Mouse (Mus musculus): ENCODE data around the gene Coro1c. TPM values are rescaled to one million over a fixed set of nuclear protein-coding genes. Genes with fewer than 3 reads are reported as not detected.
A peak's percentile ranks its signal among the peaks of the same experiment; 100 is the strongest.

The Coro1c gene
- total RNA-seq, 2 experiments from 2014 or later, result 47.9 to 60.1 TPM

DNA sequence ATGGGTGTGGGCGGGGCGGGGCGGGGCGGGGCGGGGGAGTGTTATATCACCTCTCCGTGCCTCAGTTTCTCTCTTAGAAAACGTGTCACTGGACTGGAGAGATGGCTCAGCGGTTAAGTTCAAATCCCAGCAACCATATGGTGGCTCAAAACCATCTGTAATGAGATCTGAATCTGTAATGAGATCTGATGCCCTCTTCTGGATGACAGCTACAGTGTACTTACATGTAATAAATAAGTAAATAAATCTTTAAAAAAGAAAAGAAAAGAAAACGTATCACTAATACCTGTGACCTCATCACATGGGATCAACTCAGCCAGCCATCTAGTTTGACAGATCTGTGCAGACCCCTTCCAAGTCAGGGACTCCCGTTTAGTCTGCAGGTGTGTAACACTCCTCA, 21.0 kb upstream of the Coro1c start:
- DNase-seq, result no peak

DNA sequence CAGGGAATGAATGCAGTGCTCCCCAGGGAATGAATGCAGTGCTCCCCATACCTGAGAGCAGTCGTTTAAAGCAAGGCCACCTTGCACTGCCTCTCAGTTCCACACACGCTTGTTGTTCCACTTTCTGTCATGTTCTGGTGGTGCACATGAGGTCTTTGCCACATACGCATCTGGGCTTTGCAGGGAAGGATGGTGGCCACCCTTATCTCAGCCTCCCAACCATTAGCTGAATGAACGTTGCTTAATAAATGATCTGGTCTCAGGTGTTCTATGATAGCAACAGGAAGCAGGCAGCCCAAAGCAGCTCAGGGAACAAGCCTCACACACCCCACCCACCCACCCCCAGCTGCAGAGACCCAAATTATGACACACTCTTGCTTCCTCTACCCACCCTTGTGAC, 16.1 kb upstream of the Coro1c start:
- no peak for DNase-seq

DNA sequence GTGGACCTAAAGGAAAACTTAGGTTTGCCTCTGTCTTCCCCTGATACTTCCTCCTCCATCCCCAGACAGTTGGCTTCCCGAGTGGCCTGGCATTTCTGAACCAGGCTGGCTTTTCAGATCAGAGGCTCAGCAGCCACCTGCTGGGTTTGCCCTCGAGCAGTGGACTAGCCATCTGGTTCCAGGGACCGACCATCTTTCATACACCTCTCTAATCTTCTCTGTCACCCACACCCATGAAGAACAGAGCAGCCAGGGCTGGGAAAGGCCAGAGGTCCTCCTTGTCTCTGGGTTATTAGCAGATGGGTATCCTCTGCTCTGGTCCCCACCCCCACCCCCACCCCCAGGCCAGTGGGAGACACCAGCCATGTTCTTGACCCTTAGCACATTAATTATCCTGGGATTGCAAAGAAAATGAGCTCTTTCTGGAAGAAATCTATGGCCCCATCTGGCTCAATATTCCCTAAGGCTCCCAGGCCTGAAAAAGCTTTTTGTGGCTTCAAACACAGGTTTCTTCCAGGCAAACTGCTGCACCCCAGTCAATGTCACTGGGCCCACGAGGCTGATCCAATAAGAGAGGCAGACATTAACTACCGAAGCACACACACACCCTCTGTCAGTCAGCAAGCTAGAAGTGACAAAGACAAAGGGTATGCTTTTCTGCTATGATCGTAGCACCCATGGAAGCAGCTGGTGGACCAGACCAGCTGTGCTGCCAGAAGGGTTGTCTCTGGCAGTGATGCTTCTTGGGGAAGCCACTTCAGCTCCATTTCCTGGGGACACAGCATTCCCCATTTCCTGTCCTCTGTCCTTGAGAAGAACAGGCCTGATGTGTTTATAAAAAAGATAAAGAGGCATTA, 13.0 kb upstream of the Coro1c start:
- no peak for DNase-seq

DNA sequence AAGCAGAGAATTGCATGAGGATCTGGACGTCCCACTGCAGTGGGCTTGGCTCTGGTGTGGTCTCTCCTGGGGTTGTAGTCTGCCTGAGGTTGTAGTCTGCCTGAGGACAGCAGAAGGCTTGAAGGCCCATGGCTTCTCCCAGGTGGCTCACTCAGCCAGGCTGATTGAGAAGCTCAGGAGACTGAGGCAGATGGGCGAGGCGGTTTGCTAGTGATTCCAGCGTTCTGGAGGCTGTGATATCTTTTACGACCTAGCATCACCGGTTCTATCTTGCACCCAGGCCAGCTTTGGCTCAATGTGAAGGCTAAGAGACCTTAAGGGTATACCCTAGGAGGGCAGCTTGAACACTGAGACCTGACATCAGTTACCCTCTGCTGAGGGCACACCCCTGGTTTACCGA, 10.5 kb upstream of the Coro1c start:
- no peak for DNase-seq

DNA sequence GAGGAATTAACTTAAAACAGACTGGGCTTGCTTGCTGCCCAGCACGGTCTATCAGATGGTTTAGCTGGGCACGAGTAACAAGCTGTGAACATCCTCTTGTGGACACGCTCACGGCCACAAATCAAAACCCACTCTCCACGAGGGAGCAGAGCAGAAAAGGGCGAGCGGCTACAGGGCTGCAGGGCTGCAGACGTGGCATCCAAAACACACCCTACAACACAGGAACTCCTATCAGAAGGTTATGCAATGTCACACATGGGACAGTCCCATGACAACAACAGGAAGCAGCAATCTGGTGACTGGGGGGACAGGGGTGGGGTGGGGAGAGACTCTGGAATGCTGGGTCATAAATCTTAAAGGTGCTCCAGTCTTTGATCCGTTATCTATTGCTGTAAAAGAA, 10.1 kb upstream of the Coro1c start:
- DNase-seq, result peak in 1 of 2 experiments; percentile 42

DNA sequence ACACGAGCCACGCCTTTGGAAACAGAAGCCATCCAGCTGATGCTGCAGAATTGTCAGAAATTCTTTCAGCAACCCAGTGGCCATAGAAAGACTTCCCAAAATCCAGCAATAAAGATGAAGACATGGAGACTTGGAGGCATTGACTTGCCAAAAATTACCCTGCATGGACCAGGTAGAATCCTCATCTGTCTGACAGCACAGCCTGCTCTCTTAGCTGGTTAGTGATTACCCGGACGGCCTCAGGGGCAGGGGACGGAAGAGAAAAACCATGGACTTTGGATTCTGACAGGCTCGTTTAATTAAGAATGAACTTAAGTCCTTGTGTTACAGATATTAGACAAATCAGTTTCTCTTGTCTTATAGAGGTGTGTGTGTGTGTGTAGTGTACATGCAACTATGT, 2.1 kb upstream of the Coro1c start:
- DNase-seq, result no peak

DNA sequence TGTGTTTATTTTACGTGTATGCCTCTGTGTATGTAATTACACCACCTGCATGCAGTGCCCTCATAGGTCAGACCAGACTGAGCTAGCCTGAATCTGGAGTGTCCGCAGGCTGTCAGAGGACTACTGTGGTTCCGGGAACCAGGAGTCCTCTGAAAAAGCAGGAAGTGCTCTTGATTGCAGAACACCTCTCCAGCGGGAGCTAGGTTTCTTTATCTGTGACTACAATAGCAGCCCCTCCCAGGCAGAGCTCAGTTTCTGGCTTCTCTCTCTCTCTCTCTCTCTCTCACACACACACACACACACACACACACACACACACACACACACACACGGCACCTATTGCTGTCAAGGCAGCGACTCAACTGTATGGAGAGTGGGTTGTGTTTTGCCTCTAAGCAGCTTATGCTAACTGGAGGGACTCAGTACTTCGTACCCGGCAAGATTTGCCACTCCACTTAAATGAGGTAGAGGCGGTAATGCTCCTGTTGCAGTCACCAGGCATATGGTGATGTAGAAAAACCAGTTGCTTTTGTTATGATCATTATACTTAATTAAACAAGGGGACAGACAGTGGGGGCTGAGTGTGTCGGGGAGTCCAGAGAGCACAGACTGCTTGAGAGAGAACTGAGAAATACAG, 1.6 kb upstream of the Coro1c start:
- DNase-seq, result no peak

DNA sequence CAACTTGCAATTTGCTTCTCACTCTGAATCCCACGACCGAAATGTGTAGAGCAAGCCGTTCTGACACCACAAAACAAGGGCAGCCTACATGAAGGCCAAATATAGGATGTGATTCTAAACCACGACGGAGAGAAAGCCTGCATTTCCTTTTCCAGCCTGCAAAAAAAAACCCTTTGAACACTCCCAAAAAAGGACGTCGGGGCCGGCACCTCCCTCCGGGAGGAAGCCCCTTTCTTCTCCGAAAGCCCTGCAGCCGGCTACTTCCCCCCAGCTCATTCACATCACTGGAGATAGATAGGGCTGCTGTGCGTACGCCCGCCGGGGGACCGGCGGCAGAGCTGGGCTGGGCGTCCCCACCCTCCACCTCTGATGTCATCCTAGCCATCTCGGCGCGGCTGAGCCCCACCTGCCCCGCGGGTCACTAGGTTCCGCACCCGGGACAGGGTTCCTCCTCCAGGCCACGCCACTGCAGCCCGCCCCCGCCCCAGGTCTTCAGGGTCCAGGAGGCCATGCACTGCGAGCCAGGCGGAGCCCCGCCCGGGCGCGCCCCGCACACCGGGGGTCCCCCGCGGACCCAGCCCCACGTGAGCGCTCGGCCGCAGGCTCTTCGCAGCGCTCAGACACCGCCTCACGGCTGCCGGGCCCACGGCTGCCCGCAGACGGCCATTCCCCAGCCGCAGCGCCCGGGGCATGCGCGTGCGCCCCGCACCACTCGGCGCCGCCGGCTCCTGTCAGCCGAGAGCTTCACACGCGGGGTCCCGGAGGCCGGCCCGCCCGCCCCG, 581 bp downstream of the Coro1c start:
- peak; percentile 68 to 79 for DNase-seq

DNA sequence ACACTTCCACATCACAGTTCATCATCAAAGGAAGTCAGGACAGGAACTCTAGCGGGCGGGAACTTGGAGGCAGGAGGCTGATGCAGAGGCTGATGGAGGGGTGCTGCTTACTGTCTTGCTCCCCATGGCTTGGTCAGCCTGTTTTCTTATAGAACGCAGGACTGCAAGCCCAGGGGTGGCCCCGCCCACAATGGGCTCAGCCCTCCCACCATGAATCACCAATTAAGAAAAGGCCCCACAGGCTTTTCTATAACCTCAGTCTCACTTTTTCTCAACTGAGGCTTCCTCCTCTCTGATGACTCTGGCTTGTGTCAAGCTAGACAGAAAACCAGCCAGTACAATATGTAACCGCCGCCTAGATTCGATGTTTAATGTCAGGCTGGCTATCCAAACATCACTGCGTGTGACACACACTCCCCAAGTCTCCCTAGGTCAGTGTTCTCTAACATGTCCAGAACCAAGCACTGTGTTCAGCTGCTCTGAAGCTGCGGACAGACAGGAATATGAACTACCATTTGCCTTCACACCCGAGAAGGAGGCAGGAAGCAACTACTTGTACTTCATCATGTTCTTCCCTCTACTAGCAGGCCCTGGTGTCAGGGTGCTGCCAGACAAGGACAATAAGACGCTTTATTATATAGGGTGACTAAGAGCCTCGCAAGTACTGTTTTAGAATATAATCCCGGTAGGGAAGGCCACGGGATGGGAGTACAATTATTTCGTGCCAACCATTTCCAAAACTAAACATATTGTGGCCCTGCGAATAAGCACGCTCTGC, 1.4 kb downstream of the Coro1c start:
- DNase-seq, result peak; percentile 63 to 84

DNA sequence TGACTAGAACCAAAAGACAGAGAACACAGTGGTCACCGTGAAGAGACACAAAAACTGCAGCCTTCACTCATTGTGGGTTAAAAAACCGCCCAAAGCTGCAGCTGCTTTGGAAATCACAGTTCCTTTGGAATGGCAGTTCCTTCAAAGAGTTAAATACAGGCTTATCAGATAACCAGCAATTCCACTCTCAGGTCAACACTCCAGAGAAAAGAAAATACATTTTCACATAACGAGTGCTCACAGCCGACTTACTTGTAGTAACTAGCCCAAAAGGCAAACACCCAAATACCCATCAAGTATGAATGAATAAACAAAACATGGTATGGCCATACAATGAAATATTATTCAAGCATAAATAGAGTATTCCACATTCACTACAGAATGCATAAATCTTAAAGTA, 3.6 kb downstream of the Coro1c start:
- no peak for DNase-seq

DNA sequence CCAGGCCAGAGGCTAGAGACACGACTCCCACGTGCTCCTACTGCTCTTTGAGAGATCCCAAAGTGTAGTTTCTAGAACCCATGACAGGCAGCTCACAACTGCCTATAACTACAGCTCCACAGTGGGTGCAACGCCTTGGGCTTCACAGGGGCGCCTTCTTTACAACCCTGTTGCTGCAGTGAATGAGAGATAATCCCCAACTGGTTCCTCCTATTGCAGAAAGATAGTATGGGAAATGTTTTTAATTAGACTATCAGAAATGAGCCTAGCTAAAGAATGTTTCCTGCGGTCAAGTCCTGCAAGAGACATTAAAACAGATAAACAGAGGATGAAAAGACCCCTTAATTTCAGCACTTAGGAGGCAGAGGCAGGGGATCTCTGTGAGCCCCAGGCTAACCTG, 5.6 kb downstream of the Coro1c start:
- no peak for DNase-seq

DNA sequence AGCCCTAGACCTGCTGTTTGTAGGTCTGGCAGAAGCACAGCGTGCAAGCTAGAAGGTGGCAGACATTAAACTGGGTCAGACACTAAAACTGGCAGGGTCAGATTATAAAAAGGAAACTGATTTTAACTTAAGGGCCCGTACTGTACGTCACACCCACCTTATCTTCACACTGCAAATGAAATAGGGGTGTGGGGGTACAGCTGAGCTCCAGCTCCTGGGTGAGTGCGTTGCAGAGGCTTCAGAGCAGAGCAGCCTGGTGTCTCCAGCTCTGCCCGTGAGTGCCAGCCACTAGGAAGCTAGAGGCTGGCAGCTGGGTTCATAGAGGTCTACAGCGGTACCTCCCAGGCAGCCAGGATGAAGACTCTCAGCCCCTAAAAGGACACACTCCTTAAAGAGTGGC, 6.5 kb downstream of the Coro1c start:
- DNase-seq, result no peak

DNA sequence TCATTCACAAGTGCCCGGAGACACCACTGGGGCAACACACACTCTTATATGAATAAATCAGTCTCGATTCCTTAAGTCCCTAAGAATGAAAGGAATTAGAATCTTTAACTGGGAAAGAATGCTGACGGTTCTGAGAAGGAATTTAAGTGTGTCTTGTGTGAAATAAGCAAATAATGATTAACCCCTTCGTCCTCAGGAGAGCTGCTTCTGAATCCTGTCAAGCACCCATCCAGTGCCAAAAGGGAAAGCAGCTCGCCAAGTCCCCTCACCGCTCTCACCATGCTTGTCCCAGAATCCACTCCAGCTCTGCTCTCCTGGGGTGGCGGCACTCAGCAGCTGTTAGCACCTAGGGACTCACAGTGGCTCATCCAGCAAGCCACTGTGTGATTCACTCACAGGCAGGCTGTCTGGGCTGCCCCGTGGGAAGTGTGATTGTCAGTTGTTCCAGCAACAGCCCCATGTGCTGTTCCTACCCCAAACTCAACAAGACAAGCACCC, 7.4 kb downstream of the Coro1c start:
- no peak for DNase-seq

DNA sequence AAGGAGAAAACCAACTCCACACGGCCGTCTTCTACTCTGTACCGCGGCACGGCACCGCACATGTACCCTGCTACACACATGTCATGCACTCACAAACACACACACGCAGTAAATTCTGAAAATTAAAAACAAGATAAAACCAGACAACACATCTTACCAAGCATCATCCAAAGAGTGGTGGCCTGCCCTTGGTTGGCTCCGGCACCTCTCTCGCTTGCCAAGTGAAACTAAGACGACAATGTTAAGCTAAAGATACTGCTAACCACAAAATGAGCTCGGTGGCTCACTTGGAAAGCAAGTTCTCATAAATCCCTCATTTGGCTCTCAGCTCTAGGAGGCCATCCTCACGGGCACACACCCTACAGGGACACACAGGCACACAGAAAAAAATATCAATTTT, 9.0 kb downstream of the Coro1c start:
- DNase-seq, result no peak

DNA sequence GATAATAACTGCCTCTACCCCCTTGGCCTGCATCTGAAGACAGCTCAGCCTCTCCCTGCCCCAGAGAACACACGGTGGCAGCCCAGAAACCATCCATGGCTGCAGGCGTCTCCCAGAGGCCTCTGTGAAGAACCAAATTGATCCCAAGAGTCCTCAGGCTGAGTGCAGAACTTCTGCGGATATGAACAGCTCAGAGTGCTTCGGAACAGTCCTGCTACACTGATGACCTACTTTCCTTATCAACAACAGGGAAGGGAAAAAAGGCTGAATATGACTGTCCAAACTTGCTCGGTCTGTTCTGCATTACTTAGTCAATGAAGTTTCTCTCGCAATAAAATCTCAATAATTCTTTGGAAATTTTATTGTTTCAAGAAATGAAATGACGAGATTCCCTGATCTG, 16.6 kb downstream of the Coro1c start:
- DNase-seq, result no peak

DNA sequence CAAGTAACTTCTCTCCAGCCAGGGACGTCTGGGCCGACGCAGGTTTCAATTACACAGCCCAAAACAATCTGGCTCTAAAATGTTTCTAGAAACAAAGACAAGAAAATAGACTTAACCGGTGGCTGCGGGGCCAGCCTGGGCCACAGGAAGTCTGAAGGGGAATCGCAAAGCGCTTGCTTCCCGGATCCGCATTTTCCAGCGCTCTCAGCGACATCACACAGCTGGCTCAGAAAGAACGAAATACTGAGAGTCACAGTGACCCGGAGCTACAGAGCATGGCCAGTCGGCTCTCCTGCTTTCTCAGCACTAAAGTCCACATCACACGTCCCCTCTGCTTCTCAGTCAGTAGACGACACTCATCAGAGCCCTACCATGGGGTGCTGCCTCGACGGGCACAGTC, 17.7 kb downstream of the Coro1c start:
- peak in 1 of 2 experiments; percentile 33 for DNase-seq

DNA sequence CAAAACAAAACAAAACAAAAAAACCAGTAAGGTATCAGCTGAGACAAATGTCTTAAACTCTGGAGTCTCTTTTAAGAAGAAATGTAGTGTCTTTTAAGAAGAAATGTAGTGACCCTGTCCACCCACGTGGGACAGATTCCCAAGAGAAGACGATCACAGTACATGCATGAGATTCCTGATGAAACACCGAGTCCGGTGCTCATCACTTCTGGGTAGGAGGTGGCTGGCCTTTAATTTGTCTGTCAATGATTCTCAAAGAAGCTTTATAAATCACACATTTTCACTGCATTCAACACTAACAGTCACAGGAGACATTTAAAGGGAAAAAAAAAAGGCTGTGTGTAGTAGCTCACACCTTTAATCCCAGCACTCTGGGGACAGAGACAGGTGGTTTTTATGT, 18.6 kb downstream of the Coro1c start:
- DNase-seq, result no peak

DNA sequence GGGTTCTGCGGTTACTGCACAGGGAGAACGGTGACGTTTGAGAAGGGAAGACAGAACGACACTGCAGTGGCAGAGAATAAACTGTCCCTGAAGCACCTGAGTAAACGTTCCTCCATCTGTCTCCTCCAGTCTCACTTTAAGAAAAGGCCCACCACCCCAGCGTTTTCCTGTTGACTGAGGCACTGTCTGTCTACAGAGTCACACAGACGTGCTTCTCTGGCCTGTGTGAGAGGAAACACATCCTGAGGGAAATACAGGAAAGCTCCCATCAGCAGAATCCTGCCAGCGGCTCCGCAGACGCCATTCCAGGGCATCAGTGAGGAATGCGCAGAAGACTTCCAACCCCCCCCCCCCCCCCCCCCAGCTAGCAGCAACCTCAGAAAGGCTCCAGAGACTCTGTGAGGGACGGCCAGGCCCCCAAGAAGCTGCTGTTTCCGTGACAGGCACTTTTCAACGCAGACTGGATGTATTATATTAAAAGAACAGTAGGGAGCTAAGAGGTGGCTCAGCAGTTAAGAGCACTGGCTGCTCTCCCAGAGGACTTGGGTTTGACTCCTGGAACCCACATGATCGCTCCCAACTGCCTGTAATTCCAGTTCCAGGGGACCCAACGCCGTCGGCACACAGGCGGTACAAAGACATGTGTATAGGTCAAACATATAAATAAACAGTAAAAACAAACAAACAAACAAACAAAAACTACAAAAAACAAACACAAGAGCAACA, 19.2 kb downstream of the Coro1c start:
- no peak for DNase-seq

DNA sequence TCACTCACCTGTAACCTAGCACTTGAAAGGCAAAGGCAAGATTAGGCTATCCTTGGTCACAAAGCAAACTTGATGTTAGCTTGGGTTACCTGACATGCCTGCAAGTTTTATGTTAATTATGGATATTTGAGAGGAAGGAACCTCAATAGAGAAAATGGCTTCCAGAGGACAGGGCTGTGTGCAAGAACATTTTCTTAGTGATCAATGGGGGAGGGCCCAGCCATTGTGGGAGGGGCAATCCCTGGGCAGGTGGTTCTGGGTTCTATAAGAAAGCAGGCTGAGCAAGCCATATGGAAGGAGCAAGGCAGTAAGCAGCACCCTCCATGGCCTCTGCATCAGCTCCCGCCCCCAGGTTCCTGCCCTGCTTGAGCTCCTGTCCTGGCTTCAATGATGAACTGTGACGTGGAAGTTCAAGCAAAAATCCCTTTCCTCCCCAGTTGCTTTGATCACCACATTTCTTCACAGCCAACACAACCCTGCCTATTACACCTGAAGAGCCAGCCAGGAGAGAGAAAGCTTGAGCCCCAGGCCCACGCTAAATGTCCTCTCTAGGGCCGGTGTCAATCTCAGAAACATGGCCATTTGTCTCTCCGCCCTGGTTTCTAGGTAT, 20.3 kb downstream of the Coro1c start:
- no peak for DNase-seq

DNA sequence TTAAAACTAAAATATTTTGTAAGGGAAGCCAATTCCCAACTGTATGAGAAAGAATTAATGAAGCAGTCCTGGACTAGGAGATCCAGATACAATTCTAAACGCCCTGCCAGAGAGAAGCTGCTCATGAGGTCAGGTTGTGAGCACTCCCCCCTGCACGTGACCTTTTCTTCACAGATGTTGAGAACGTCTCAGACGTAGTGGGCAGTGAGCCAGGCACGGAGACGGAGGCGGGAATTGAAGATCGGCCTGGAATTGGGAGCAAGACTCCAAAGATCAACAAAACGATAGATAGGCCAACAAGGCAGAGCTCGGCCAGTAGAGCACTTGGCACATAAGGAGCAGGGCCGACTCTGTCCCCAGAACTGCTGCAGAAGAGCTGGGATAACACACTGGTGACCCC, 21.4 kb downstream of the Coro1c start:
- DNase-seq, result peak; percentile 47 to 67

DNA sequence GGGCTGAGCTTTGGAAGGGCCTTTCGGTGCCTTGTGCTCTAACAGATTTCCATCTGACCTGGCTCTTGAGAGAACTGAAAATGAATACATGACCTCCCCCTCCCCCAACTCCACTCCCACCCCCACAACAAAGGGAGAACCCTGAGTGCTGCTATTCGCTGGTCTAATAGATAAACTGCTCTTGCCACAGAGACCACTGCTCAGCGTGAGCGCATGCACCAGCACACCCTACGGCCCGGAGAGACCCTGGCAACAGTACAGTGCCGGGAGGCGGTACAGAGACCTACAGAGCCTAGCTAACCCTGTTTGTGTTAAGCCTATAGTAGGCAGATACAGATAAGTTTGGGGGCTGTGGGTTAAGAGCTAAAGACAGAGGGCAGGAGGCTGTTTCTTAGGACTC, 22.9 kb downstream of the Coro1c start:
- DNase-seq, result no peak

Measured in adrenal gland, postnatal 36 days (tissue).